Mouse (Mus musculus) urinary bladder, adult 18-20 months (tissue): ENCODE measurements around the gene Hmgcl.
"Not testable (repeated sequence)": the region's sequence is repeated elsewhere in the genome, so short reads cannot be mapped to it uniquely, and the experiment has no call there.

Experiments
- DNase-seq, 2 experiments: peaks; one replicate each; pipeline ENCODE4 v3.0.0; 2022; ENCODE audit warnings: low spot score in 2 of 2, mixed read lengths in 2 of 2

Gene Hmgcl

DNA sequence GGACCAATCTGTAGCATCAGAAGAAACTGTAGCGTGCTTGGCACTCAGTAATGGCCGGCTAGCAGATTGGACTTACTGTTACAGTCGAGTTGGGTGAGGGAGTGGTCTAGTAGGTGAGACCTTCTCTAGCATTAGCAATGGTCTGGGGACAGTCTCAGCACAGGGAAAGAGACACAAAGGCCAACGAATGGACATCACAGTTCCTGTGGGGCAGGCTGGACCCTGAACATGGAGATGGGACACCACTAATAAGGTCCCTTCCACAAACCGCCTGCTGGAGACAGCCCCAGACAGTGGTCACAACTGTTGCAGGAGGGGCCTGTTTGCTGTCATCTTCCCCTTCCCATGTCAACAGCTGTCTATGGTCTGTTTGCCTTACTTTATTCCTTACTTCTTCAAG lies 15.5 kb downstream of the Hmgcl start:
- DNase-seq = no peak

DNA sequence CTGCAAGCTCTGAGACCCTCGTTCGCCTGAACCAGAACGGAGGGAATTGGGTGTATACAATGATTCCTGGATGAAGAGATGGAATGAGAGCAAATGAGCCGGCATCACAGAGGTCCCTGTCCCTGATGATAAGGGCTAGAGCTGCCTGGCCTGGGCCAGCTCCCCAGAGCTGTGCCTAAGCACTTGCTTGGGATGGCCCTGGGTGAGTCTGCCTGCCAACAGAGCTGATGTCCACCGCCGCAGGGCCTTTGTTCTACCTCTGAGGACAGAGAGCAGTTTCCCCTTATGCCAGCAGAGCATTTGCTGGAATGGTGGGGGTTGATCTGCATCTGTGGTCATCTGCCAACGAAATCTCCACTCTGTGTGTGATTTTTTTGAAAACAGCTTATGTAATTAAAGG lies 15.9 kb downstream of the Hmgcl start:
- DNase-seq = no peak

DNA sequence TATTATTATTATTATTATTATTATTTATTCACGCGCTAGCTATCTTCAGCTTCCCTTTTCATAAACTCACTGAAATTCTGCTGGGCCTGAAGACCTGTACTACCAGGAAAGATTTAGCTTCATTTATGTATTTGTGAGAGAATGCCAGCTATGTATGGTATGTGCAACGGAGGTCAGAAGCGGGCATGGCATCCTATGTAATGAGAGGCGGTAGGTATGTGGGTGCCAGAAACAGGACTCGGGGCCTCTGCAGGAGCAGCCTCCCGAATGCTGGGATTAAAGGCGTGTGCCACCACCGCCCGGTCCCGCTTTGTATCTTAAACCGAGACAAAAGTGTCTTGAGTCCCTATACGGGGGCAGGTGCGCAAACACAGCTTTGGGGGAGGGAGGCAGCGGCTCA lies 16.7 kb downstream of the Hmgcl start:
- no peak for DNase-seq

DNA sequence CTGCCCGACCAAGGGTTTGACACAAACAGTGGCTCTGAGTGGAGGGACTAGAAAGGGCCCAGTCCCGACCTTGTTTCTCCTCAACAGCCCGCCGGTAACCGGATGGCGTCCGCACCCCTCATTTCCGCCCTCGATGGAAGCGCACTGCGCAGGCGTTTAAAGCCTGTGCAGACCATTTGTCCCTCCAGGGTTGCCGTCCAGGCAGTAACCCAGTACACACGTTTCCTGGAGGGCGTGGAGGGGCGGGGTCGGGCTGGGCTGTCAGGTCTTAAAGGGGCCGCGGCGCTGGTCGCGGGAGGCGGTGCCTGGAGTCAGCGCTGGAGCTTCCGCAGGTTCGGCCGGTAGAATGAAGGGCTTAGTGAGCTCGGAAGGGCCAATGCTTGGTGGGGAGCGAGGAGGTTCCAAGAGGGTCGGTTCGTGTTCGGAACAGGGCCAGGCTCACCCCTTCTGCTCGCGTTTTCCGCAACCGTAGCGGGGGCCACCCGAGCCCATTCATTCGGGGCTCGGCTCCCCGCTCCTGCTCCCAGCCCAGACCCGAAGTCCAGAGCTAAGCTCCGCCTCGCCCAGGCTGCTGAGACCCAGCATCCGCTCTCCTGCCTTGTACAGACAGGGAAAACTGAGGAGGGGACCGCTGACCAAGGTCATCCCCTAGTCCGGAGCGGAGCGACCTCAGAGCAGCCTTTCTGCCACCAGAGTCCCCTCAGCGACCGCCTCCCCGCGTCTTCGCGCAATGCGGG lies 17.4 kb downstream of the Hmgcl start, which contains the start of gene Gale:
Gale (plus strand) TSS at position 271 of the 737 bp plus-strand sequence.
- peak; percentile 89 to 92 for DNase-seq

DNA sequence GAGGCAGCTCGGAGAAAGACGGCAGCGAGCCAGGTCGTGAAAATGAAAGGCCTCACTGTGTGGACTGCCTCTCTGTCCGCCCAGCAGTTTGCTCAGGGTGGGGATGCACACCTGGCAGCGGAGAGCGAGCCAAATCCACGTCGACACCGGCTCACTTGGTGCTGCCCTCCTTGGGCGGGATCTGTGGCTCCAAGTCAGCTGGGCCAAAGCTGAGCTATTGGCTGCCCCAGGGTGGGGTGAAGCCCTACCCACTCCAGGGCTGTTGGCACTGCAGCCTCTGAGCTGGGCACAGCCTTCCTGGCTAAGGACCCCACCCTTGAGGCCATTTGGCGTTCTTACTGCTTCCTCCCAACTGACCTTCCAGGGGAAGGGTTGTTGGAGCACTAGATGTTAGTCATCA lies 18.2 kb downstream of the Hmgcl start:
- peak; percentile 63 to 70 for DNase-seq

DNA sequence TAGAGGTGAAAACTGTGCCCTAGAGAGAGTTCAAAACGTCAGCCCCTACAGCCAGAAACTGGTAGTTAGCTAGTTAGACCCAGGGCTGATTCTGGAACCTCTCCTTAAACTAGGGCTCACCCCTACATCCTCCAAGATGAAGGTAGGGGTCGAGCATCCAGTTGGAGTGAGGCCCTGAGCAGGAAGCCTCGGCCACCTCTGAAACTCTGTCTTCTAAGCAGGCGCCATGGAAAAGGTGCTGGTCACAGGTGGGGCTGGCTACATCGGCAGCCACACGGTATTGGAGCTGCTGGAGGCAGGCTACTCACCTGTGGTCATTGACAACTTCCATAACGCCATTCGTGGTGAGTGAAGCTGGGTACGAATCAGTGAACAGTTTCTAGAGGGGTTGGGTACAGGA lies 18.9 kb downstream of the Hmgcl start:
- DNase-seq = no peak

DNA sequence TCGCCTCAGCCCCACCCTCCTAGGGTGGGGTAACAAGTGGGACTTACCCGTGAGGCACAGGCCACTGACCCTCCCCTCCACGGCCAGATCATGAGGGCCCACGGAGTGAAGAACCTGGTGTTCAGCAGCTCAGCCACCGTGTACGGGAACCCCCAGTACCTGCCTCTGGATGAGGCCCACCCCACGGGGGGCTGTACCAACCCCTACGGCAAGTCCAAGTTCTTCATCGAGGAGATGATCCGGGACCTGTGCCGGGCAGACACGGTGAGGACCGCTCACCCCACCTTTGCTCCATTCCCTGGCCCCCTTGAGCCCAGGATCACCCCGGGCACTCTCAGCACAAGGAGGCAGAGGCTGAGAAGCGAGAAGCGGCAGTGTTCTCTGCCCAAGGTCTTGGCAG lies 20.0 kb downstream of the Hmgcl start:
- no peak for DNase-seq

DNA sequence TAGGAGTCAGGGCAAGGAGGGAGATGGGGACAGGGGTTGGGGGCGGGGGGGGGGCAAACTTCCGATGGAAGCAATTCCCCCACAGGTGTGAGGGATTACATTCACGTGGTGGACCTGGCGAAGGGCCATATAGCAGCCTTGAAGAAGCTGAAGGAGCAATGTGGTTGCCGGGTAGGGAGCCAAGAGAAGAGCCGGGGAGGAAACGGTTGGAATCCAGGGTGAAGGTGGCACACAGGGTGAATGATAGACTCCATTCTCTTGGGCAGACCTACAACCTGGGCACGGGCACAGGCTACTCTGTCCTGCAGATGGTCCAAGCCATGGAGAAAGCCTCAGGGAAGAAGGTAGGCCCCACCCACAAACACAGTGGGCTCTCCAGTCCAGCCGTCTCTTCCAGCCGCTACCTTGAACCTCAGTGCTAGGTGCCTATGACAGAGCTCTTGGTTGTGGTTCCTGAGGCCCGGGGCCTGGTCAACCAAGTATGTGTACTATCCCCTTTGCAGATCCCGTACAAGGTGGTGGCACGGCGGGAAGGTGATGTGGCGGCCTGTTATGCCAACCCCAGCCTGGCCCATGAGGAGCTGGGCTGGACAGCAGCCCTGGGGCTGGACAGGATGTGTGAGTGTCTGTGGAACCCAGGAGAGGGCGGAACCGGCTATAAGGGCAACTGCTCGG lies 21.0 kb downstream of the Hmgcl start:
- no peak for DNase-seq

DNA sequence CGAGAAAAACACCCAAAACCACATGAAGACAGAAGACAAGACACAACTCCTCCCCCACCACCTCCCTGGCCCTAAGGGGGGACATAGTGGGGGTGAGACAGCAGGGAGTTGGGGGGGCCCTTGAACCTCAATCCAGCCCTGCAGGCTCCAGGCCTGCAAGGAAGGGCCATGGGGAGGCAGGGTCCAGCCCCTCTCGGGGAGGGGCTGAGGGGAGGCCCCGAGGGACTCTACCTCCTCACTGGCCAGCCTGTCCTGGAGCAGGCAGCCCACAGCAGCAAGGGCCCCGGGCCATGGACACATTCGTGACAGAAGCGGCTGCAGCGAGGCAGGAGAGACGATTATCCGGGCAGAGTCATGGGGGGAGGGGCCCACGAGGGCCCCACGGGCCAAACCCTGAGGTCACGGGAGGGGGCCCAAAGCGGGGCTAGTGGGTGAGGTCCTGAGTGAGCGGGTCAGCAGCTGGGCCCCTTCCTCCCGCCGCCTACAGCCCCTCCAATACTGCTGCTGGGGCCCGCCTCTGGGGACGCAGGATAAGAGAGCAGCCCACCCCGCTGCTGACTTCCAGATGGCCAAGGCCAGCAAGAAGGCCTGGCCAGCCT lies 22.1 kb downstream of the Hmgcl start:
- no peak for DNase-seq

DNA sequence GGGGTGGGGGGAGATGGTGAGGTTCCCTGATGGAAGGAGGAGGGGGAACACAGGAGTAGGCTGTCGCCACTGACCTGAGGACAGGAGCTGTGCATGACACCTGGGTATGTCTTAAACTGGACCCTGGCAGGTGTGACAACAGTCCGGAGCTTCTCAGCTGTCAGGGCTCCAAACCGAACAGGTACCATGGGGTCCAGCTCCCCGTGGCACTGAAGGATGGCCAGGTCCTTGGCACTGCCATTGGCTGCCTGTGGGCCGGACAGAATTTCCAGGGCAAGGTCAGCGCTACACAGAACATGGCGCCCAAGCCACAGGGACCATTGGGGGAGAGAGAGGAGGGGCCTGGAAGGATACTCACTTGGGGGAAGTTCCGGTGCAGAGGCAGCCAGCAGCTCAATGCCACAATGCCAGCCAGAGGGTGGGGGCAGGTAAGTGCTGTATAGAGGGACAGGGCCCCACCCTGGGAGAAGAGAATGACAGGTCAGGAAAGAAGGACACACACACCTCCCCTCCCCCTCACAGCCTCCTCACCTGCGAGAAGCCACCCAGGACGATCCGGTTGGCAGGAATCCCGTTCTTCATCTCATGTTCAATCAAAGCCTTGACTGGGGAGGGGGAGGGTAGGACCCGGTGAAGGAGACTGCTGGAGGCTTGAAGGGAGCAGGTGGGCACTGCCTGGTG lies 23.0 kb downstream of the Hmgcl start:
- no peak for DNase-seq

DNA sequence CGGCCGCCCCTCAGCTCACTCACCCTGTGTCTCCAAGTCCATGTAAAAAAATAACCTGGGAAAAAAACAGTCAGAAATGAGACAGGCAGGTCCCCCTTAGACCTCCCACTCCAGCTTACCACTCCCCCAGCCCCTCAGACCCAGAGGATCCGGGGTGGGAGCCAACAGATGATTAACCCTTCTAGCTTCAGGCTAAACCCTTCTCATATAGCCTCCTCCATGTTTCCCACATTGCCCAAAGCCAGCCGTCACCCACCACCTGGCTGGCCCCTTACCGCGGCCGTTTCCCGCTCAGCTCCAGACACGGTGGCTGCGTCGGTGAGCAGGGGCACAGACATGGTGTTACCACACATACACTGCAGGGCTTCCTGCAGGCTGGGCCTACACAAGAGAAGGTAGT lies 24.3 kb downstream of the Hmgcl start:
- DNase-seq = no peak

DNA sequence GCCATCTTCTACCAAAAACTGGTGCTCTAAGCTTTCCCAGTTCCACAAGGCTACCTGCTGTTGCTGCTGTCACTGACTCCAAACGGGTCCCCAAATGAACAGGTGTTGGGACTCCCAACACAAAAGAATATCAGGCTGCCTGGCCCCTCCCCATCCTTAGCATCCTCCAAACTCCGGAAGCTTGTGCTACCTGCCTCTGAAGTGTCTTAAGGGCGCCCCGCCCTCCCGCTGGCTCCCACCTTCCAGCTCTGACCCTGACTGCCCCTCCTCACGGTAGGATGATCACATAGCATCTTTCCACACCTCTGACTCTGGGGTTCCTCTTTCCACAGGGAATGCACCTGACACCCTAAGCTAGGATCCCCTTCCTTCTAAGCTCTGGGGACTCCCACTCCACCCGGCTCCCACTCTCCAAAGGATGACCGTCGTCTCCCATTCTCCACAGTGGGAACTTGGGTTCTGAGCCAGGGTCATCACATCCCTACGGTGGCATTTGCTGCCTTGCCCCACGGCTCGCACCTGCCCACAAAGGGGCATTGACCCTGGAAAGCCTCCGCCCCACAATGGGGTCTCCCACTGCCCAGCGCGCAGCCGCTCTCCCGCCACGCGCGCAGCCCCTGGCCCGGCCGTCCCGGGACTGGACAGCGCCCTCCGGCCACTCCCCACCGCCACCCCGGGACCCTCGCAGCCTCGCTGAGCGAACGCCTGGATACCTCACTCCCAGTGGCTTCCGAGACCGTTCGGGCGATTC lies 25.7 kb downstream of the Hmgcl start:
- no peak for DNase-seq

DNA sequence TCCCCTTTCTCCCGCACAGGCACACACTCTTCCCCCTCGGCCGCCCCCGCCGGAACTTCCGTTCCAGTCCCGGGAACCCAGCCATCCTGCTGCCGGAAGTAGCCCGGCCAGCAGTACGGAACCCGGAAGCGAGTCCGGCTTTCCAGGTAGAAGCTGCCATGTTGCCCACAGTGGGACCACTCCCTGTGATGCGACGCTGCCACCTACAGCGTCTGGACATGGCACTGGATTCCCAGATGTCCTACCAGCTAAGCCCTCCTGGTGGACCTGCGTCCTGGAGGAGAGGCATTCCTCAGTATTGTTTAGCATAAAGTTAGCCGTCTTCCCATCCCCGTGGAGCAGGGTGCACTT lies 26.3 kb downstream of the Hmgcl start, which contains the start of gene Lypla2:
Lypla2 (minus strand) TSS at position 71 of the 351 bp plus-strand sequence.
- peak; percentile 72 to 87 for DNase-seq

DNA sequence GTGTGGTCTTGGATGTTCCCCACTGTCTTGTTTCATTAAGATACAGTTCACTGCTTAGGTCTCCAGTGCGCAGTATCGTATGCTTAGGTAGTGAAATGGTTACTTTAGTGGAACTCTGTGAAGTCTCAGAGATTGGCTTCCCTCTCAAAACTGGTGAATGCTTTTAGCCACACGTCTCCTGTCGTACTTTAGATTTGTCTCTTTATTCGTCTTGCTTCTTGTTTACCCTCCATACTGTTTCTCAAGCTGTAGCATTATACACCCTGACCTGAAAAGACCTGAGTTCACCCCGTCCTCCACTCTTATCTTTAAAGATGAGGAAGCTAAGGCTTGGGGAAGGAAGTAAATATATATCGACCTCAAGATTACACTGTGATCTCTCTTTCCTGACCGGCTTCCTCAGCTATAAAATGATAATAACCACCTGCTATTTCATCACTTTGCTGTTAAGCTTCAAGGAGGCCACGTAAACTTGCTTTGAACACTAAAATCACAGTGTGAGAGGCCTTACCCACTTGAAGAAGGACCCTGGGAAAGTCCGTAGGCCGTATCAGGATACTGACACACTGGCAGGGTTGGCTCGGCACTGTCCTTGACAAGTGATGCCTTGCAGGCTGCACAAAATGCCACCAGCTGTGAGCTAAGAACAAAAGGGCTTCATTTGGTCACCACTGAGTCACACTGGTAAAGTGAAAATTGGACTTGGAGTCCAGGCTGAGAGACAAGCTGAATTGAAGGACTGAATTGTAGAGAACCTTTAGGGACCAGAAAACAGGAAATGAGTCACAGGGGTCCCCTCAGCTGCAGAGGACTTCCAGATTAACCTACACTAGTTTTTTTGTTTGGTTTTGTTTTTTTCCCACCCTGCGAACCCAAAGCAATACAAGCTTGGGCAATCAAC lies 26.9 kb downstream of the Hmgcl start:
- no peak for DNase-seq

DNA sequence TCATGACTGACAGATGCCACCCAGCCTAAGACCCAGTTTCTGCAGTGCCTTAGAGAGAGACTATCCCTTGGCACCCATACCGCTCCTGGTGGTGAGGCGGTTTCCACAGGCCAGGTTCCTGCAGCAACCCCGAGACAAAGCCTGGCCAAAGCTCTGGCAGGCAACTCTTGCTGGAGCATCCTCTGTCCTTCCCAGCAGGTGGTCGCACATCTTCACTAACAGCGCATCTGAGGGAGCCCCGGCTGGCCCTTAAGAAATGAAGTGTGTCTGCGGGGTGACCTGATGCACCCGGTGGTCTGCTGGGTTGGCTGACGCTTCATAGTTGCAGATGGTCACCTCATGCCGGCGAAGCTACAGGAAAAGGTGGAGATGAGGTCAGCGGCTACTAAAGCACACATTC lies 29.9 kb downstream of the Hmgcl start:
- no peak for DNase-seq

DNA sequence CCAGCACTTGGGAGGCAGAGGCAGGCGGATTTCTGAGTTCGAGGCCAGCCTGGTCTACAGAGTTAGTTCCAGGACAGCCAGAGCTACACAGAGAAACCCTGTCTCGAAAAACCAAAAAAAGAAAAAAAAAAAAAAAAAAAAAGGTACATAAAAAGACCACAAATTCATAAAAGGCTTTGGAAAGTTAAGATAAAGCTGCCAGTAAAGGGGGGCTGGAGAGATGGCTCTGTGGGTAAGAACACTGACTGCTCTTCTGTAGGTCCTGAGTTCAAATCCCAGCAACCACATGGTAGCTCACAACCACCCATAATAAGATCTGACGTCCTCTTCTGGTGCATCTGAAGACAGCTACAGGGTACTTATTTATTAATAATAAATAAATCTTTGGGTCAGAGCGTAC lies 34.0 kb downstream of the Hmgcl start:
- not testable (repeated sequence) for DNase-seq

DNA sequence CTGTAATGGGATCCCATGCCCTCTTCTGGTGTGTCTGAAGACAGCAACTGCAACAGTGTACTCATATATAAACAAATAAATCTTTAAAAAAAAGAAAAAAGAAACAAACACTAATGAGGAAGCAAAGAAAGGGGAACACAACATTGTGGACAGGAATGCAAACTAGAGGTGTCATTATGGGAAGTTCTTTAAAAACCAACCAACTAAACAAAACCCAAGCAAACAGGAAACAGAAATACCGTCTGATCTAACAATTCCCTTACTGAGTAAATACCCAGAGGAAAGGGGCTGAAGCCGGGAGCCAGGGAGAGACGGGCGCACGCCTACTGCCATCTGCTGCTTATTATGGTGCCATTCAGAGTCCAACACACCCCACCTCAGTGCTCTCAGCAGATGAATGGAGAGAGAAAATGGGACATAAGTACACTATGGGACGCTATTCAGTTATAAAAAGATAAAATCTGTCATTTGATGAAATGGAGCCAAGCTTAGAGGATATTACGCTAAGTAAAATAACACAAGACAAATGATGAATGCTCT lies 35.3 kb downstream of the Hmgcl start:
- no peak for DNase-seq

DNA sequence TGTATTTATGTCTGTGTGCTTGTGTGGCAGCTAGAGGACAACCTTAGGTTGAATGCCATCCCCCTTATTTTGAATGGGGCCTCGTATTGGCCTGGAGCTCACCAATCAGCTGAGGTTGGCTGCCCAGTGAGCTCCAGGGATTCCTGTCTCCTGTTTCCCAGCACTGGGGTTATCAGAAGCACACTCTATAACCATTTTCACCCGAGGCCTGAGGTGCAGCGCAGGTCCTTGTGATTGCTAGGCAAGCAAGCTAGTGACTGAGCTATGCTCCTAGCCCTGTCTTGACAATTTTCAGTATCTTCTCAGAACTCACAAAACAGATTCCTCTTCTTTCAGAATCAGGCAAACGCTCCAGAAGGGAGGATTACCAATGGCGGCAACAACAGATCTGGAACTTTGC lies 38.3 kb downstream of the Hmgcl start:
- no peak for DNase-seq

DNA sequence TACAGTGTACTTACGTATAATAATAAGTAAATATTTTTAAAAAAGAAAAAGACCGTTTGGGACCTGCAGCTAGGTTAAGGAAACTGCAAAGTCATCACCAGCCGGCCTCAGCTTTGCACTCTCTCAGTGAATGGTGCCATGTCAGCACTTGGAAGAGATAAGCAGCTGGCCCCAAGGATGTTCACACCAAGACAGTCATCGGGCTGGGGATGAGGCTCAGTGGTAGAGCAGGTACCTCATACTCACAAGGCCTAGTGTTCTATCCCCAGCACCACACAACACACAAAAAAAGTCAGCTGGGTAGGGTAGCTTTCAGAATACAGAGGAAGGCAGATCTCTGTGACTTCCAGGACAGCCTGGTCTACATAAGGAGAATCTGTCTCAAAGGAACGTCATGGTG lies 38.9 kb downstream of the Hmgcl start:
- no peak for DNase-seq

DNA sequence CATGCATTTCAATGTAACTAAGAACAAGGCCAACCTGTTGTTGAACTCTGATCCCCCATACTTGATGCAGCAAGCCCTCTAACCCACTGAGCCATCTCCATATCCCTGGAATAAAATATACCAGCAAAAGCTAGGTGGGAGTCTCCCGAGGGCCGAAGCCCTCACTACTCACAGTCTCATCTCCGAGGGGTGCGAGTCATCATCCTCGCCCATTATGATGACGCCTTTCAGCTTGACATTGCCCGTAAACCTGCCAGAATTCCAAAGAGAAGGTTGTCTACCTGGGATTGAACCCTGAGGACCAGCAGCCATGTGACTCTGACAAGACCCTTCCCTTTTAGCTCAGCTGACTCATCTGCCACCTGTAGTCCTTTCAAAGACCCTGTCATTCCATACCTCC lies 39.5 kb downstream of the Hmgcl start:
- DNase-seq = no peak
